Mouse (Mus musculus) kidney, adult 11 months (tissue): ENCODE data around the gene Sept5.

ENCODE experiments used
- DNase-seq: peaks from one replicate; pipeline ENCODE4 v3.0.0; 2022

Gene Sept5

DNA sequence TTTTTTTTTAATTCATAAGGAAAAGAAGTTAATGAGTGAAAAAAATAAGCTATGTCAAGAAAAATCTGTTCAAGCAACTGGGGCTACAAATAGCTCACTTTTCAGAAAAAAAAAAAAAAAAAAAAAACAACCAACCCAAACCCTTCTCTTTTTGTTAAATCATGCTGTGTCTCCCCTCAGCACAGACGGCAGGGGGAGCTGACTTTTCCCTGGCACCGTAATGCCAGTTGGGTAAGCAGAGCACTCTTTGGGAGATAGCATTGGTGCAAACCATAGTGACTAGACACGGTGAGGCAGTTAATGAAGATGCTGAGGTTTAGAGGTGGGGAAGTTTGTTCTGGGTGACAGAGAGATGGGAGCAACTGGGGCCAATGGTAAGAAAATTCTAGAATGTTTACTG lies 2.3 kb upstream of the Sept5 start:
- DNase-seq: no peak

DNA sequence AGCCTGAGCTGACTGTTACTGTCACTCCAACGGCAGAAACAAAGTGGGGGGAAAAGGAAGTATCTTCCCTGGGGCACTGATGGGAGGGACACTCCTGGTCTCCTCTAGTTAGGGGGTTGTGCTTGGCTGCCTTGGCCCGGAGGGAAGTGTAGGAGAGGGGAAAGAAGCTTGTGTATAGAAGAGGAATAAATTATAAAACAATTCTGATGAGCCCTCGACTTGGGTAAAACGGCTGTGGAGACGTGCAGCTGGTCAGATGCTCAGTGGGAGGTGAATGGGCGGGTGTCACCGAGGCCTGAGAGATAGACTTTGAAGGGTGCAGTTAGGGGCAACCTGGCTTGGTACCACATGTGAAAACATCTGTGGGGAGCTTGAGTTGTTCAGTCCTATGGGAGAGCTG lies 1.4 kb upstream of the Sept5 start:
- no peak for DNase-seq

DNA sequence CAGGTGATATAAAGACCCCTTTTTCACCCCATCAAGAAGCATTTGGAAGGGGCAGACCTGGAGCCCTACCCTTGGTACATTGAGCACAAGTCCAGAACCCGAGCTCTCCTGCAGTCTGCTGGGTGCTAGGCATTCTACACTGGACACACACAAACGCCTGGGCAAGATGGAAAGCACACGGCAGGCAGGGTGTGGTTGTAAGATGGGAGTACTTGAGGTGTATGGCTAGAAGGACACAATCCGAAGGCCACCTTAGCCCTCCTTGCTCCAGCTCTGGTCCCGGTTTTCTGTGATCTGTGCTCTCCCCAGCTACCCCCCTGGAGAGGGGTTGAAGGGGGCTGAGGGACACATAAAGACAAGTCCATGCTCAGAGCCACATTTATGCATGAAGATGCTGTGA lies 537 bp upstream of the Sept5 start:
- DNase-seq: no peak

DNA sequence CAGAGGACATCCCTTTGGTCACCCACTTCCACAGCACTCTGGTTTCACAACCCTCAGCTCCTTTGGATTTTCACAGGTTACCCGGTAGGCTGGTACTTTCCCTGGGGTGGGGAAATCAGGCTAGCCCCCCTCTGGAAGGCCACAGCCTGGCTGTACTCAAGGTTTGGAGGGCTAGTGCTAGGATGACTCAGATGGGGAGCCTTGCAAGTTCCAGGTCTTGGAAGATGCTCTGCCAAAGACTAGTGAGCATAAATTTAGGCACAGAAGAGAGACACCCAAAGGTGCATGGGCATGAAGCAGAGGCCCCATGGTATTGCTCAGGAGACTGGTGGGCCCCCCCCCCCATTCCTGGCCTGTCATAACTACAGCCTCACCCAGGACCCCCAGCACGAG lies 810 bp downstream of the Sept5 start:
- DNase-seq: no peak

DNA sequence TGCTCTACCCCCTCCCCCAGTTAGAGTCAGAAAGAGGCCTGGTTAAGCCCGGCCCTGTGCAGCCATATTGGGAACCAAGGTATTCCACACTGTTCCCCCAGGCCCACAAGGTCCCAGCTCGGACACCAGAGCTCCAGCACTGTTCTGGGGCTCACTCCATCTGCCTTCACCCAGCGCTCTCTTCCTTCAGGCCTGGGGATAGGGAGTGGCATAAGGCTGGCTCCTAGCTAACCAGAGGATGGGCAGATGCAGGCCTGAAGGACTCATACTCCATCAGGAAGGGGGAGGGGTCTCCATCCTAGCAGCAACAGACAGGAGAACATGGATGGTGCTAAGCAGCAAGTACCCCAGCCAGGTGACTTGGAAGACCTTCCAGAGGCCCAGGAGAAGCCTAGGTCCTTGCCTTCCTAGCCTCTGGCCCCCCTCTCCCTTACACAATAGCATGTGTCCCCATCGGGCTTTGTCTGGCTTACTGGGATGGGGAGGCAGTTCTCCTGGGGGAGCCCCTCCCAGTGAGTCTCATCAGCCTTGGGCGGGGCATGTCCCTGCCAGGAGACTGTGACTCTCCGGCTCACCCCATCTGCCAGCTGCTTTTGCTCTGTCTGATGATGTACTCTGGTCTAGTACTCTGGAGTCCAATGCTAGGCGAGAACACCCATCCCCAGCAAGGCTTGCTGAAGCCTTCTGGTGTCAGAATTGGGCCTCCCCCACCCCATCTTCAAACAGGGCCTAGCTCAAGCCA lies 1.4 kb downstream of the Sept5 start:
- no peak for DNase-seq

DNA sequence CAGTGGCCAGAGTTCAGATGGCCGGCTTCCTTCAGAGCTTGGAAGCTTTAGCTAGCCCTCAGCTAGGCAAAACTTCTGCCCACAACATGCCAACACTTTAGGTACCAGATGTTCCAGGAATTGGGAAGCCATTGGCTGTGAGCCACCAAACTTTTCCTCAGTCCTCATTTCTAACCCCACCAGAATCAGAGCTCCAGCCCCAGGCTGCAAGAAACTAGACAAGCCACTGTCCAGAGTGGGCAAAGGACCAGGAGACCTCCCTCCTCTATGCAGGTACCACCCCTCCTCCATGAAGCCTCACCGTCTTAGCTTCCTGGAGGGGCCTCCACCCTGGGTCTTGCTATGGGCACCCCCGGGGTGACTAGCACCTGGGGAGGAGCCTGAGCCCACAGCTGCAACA lies 2.6 kb downstream of the Sept5 start:
- DNase-seq: no peak

DNA sequence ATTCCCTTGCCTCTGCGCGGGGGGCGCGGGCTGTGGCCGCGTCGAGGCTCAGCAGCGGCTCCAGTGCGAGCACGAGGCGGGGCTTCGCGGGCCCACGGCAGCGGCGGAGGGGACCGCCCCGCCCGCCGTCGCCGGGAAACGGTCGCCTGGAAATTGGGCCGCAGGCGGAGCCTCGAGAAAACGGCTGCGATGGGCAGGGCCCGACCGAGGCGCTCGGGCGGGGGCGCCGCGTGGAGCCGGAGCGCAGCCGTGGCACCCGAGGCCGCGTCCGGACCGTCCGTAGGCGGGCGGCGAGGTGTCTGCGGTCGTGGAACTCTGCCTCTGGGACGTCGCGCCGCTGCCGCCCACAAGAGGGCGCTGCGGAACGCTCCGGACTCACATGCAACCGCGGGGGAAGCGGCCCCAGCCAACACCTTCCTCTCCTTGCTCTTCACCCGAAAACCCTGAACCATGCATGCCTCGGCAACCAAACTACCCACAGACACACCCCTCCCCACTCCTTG lies 3.3 kb downstream of the Sept5 start, which contains the start of gene Gm49601:
Gene Gm49601, minus strand, starts transcription at position 52 of the 503 bp plus-strand sequence.
- DNase-seq: peak; percentile 63

DNA sequence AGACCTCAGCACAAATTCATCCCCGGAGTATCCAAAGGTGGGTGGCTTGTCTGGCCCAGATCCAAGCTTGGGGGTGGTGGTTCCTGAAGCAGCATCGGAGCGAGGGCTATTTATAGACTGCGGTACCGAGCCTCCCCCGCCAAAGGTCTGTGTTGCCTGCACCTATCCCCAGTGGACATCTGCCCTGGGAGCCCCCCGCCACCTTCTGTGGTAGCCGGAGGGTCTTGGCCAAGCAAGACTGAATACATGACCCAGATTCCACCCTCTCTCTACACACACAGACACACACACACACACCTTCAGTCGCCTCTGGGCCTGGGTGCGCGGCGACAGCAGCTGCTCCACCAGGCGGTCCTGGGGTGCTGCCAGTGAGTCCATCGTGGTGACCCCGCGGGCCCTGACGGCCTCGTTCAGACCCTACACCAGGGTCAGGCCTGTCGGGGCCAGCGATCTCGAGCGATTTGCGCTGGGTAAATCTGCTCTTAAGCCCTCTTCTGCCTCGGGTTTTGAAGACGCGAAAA lies 3.9 kb downstream of the Sept5 start:
- DNase-seq: no peak

DNA sequence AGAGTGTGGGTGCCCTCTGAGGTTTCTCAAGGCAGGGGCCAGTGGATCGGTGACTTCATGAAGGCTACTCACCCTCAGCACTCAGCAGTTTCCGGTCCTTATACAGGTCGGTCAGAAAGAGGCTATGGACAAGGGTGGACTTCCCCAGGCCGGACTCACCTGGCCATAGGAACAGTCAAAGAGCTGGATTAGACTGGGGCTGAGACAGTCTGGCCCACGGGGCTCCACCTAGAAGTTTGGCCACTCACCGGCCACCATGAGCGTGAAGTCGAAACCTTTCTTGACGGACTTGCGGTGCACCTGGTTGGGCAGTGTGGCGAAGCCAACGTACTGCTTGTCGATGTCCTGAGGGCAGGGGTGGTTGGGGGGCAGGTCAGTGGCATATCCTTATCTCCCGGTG lies 4.7 kb downstream of the Sept5 start:
- no peak for DNase-seq

DNA sequence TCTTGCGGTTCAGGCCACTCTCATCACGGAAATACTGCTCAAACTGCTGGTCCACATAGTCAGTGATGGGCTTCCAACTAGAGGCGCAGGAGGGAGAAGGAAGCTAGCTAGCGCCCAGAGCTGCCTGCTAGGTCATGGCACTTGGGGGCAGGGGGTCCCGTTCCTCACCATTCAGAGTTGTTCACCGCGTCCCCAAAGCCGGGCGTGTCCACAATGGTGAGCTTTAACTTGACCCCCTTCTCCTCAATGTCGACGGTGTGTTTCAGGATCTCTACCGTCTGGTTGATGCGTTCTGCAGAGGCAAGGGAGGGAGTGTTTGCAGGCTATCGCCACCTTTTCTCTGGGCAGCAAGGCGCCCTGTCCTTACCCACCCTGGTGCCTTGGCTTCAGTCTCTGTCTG lies 5.1 kb downstream of the Sept5 start:
- DNase-seq: no peak

DNA sequence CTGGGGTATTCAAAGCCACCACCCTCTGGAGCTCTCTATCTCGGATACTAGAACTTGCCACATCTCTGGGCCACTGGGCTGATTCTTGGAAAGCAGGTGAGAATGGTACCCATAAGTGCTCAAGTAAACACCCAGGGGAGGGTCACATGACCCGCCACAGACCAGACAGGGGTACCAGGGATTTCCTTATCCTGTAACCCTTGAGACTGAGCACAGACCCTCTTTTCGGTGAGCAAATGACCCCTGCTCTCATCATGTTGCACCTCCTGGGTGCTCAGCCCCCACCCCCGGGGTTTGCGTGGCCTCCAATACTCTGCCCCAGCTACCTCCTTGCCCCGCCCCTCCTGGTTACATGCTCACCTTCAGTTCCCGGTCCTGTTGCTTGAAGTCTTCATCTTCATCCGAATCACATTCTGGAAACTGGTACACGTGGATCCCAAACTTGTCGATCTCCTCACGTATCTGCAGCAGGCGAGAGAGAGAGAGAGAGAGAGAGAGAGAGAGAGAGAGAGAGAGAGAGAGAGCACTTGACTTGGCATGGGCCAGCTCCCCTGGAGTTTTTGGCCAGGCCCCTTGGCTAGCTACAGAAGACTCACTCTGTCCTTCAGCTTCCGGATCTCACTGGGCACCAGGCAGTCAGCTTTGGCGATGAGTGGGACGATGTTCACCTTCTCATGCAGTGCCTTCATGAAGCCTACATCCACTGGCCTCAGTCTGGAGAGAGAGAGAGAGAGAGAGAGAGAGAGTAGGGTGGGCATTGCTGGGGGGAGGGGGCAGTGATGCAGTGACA lies 5.8 kb downstream of the Sept5 start:
- no peak for DNase-seq

DNA sequence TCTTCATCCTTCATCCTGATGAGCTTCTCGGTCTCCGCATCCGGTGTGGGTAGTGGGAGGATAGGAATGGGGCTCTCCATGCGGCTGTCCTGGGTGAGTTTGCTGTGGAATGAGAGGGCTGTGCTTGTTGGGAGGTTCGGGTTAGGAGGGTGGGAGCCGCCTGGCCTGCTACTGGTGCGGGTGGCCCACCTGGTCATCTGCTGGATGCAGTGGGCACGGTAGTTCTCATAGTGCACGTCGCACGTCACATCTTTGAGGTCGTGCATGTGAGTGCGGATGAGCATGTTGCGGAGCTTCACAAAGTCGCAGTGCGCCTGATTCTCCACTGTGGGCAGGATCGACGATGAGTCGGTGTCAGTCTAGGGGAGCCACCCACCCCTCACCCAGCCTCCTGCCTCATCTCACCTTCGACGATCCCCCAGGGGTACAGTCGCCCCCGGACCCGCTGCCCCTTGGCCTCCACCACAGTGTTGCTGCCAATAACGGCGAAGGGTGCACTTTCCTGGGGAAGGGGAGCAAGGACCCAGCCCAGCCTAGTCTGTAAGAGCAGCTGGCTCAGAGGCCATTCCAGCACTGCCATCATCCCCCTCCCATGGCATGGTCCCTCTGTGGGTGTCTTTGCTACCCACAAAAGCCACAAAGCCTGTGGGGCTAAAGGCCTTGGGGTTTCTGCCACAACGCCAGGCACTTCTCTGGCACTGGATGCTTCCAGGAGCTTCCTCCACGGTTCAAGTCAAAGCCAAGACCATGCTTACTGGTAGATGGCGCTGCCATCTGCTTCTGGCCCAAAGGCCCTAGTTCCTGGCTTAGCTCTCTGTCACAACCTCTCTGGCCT lies 6.6 kb downstream of the Sept5 start:
- DNase-seq: no peak

DNA sequence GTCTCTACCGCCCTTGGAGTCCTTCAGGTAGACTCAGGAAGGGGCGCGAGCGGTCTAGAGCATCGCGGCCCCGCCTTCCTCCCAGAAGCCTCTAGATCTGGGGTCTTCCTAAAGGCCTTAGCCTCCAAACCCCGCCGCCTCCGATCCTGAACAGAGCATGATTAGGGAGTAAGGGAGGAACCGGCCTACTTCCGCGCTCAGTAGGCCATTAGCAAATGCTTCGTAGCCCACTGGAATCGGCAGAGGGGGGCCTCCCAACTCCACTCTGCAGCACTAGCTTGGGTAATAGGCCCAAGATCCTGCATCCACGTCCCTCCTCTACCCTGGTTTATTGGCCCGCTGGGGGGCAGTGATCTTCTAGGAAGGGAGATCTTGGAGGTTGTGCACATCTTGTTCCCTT lies 7.7 kb downstream of the Sept5 start, which contains the start of gene Gp1bb:
Gene Gp1bb, minus strand, starts transcription at position 385 of the 400 bp plus-strand sequence.
- no peak for DNase-seq

DNA sequence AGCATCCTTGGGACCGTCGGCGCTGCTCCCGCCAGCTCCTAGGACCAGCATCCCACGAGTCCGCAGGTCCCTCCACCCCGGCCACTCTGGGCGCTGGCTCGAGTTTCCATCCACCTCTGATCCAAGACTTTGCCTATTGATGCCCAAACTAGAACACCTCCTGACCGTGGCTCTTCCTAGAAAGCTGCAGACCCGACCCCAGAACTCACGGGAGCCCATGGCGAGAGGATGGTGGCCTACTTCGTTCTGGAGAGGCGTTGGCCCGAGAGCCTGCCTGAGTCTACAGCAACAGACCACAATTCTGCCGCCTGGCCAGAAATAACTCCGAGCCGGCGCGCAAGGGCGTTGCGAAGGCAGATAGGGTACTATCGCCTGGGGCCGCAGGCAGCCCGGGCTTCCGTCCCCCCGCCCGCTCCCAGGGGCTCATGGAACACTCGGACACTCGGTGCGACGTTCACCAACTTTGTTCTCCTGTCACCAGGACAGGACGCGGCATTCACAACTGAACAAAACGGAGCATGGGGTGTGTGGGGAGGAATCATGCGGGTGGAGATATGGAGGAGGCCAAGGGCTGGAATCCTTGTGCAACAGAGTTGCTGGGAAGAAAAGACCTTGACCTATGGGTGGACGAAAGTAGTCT lies 8.3 kb downstream of the Sept5 start:
- DNase-seq: no peak

DNA sequence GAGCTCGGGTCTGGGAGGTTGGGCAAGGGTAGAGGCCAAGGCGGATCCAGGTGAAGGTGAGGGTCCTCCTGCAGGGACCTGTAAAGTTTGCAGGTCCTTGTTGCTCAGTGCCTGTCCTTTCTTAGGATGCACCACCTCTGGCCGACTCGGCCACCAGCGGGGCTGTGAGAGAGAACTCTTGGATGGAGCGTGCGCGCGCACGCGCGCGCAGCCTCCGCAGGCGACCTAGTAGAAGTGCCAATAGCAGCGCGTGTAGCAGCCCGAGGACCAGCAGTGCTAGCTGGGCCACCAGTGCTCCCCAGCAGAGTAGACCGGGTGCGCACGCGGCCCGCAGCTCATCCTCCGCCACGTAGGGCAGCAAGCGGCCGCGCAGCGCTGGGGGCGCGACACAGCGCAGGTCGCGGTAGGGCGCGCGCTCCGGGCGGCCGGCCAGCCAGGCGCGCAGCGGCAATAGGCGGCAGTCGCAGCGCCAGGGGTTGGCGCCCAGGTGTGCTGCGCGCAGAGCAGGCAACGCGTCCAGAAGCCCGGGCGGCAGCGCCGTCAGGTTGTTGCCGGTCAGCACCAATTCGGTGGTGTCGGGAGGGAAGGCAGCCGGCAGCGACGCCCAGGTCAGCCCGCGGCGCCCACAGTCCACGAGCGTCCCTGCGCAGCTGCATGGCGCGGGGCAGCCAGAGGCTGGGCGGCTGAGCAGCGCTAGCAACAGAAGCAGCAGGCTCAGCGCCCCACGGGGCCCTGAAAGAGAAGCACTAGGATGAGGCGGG lies 9.0 kb downstream of the Sept5 start:
- DNase-seq: no peak

DNA sequence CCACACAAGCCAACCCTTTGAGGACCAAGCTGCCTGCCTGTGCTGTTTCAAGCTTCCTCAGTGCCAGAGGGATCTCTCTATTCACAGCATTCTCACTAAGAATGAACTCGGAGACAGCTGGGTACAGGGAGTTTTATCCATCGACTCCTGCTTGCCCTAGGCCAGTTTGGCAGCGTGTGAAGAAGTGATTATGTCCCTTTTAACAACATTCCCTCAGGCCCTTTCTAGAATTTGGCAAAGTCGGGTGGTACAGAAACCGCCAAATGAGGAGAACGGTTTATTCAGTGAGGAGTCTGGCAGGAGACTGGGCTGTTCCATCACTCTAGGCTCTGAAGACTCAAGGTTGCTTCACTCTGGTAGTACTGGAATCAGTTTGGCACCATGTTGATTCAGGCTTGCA lies 9.6 kb downstream of the Sept5 start:
- no peak for DNase-seq

DNA sequence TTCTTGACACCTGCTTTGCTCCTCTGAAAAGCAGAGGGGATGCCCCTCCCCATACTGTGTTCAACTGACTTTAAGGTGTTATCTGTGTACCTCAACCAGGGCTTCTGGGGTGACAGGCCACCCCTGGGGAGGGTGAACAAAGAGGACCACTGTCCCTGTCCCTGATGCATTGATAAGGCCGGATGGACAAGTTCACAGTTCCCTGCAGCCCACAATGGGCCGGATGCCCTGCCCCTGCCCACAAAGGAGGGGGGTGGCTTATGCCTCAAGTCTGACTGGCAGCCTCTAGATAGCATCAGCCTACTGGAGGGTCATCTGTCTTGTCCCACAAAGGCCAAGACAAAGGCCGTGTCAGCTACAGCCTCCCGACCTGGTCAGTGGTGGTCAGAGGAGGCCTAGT lies 10.6 kb downstream of the Sept5 start:
- no peak for DNase-seq

DNA sequence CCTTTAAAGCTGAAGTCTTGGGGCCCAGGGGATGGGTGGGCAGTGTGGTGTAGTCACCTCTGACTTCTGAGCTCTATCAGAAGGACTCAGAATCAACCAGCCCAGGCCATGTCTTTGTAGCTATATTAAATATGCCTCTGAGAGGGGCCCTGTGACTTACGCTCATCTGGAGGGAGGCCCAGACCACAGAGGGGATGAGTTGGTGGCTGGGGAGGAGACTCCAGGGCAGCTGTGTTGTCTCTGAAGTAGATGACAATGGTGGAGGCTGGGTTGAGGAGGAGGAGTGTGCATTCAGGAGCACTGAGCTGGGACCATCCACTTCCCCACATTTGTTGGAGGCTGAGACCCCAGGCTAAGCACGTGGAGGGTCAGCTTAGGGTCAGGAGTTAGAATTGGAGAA lies 11.5 kb downstream of the Sept5 start:
- DNase-seq: no peak

DNA sequence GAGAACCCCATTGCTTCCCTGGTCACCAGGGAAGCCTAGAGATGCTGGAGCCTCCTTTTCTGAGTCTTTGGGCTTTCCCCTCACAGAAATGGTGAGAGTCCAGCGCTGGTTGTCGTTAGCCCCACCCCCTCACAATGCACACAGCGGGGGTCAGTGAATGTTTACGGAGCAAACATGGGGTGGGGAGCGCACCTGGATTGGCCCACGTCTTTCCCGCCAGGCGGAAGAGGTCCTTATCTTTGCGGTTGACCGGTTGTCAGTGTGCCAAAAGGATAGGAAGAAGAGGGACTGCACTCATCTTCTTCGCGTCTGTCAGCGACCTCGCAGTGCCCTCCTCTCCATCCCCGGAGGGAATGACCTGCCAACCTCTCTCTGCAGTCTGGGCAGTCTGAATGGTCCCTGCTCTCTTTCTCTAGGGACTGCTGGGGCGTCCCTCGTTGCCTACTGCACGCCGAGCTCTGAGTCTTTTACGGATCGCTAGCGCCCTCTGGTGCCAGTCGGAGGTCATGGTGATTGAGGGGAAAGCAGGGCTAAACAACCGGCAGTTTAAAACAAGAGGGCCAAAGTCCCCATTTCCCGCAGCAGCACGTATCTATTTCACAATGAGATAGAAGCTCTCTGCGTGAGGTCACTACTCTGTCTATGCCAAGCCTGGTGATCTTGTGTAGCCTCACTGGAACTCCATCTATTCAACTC lies 12.2 kb downstream of the Sept5 start:
- DNase-seq: peak; percentile 73

DNA sequence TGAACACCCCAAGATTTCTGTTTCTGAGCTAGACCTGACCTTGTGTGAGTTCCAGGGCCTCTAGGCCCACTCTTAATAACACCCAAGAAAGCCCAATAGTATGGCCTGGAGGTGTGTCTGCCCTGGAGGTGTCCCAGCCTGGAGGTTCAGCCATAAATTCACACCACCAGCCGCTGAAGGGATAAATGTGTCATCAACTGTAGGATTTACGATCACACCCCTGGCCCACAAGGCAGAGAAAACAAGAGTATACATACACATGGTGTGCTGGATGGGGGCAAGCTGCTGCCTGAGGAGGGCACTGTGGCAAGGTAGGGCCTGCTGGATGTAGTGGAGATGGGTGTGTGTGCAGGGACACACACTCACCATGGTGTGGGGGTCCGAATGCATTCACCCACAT lies 16.5 kb downstream of the Sept5 start:
- DNase-seq: no peak

DNA sequence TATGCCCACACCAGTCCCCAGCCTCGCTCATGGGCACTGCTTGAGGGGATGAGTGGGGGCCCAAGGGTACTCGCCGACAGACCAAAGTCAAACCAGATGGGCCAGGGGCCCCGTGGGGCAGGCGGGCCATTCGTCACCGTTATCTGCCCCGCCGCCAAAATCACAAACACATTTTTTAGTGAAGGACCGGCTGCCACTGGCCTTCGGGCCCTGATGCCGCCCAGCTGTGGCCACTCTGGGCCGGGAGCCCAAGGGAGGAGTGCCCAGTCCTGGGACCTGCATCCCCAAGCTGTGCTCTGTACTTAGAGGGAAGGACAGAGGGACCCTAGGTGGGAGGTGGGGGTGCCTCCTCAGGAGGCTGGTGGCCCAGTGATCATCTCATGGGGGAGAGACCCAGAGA lies 18.0 kb downstream of the Sept5 start:
- no peak for DNase-seq
